Mouse (Mus musculus) left cerebral cortex, postnatal 36 days (tissue): ENCODE measurements around the gene Clec3b. TPM values are rescaled to one million over a fixed set of nuclear protein-coding genes. Genes with fewer than 3 reads are reported as not detected.

Experiments used
- DNase-seq, 2 experiments: peaks; one replicate each; pipeline ENCODE4 v3.0.0; 2021 to 2022; ENCODE audit warnings: low spot score in 2 of 2, mixed read lengths in 1 of 2
- intact Hi-C: fragments of 180-260 bp; cut with DNase I; formaldehyde crosslinking; loops from one replicate; pipeline ENCODE4 v1.15.1; 2025
- total RNA-seq, 2 experiments: library from RNA; stranded (reverse); gene quantifications; 2 replicates each; pipeline ENCODE4 v1.2.3; 2021

The Clec3b gene
- total RNA-seq, 2 experiments from 2014 or later = 3.5 to 4.0 TPM

GRCm38 (mm10) chr9:123148430-123148829 is 2.3 kb upstream of the Clec3b start:
- no peak for DNase-seq
- intact Hi-C loops = no loop called here

GRCm38 (mm10) chr9:123151561-123151960 is 815 bp downstream of the Clec3b start:
- intact Hi-C loops = loop anchor here (10.0 kb wide), 2 partner anchors 193 to 373 kb away; partner anchors contain the start of gene Sacm1l
- no peak for DNase-seq

GRCm38 (mm10) chr9:123152026-123152425 is 1.3 kb downstream of the Clec3b start:
- DNase-seq = no peak
- intact Hi-C loops = loop anchor here (10.0 kb wide), 2 partner anchors 193 to 373 kb away; partner anchors contain the start of gene Sacm1l

GRCm38 (mm10) chr9:123153121-123153520 is 2.4 kb downstream of the Clec3b start:
- intact Hi-C loops = loop anchor here (10.0 kb wide), 2 partner anchors 192 to 372 kb away; partner anchors contain the start of gene Sacm1l
- no peak for DNase-seq

GRCm38 (mm10) chr9:123156910-123157361 is 6.2 kb downstream of the Clec3b start:
- intact Hi-C loops = loop anchor here (10.0 kb wide), 2 partner anchors 188 to 368 kb away; partner anchors contain the start of gene Sacm1l
- DNase-seq = peak in 1 of 2 experiments; percentile 17

GRCm38 (mm10) chr9:123157699-123158098 is 7.0 kb downstream of the Clec3b start:
- intact Hi-C loops = loop anchor here (1.0 to 10.0 kb wide), 3 partner anchors 96 to 367 kb away; partner anchors contain the start of gene Sacm1l
- no peak for DNase-seq

GRCm38 (mm10) chr9:123158125-123158836 is 7.5 kb downstream of the Clec3b start:
- no peak for DNase-seq
- intact Hi-C loops = loop anchor here (1.0 to 10.0 kb wide), 3 partner anchors 95 to 367 kb away; partner anchors contain the start of gene Sacm1l

- peak; percentile 58 to 68 for DNase-seq
- intact Hi-C loops = loop anchor here (1.0 to 10.0 kb wide), 3 partner anchors 185 to 365 kb away; partner anchors contain the start of gene Sacm1l
These were observed 8.6 kb downstream of the Clec3b start for GRCm38 (mm10) chr9:123159330-123159729.

GRCm38 (mm10) chr9:123161792-123162191 is 11.0 kb downstream of the Clec3b start:
- intact Hi-C loops = no loop called here
- no peak for DNase-seq

GRCm38 (mm10) chr9:123162985-123163694 is 12.4 kb downstream of the Clec3b start:
- intact Hi-C loops = no loop called here
- no peak for DNase-seq

- intact Hi-C loops = no loop called here
These were observed 15.2 kb downstream of the Clec3b start for GRCm38 (mm10) chr9:123165781-123166443.

GRCm38 (mm10) chr9:123173760-123174159 is 23.0 kb downstream of the Clec3b start:
- intact Hi-C loops = no loop called here
- DNase-seq = no peak

More at GRCm38 (mm10) chr9:123165781-123166443, 15.2 kb downstream of the Clec3b start:
- no peak for DNase-seq

- intact Hi-C loops = no loop called here
- no peak for DNase-seq
These were observed 23.6 kb downstream of the Clec3b start for GRCm38 (mm10) chr9:123174356-123174755.

- intact Hi-C loops = no loop called here
- DNase-seq = no peak
These were observed 26.8 kb downstream of the Clec3b start for GRCm38 (mm10) chr9:123177380-123178048.

- intact Hi-C loops = no loop called here
- no peak for DNase-seq
These were observed 29.3 kb downstream of the Clec3b start for GRCm38 (mm10) chr9:123180003-123180402.

- intact Hi-C loops = no loop called here
- no peak for DNase-seq
These were observed 32.5 kb downstream of the Clec3b start for GRCm38 (mm10) chr9:123183226-123183625.

- intact Hi-C loops = no loop called here
- no peak for DNase-seq
These were observed 34.8 kb downstream of the Clec3b start for GRCm38 (mm10) chr9:123185546-123185945.

GRCm38 (mm10) chr9:123186151-123186550 is 35.4 kb downstream of the Clec3b start:
- no peak for DNase-seq
- intact Hi-C loops = no loop called here

GRCm38 (mm10) chr9:123187589-123187988 is 36.8 kb downstream of the Clec3b start:
- intact Hi-C loops = no loop called here
- DNase-seq = no peak
